Mouse (Mus musculus): ENCODE measurements at regions not wholly inside any gene's neighbourhood (a gene's known extent, or its start where the extent isn't known, plus 50 kb on each side); places are given as distances from the start of the nearest gene placed in this dataset.

GRCm38 (mm10) chr10:21520854-21521253 is 72.1 kb upstream of the 1700020N01Rik start:
- TF ChIP-seq CTCF (IDR thresholded peaks at IDR 0.05; ENCODE audit: borderline replicate concordance, extremely low read depth, insufficient read depth, insufficient read length) (no peak), POLR2A (IDR thresholded peaks at IDR 0.05; ENCODE audit: borderline replicate concordance, extremely low read depth, insufficient read depth, insufficient read length, poor library complexity, severe bottlenecking) (no peak)
- DNase-seq (ENCODE audit: low read depth) = no peak

DNA sequence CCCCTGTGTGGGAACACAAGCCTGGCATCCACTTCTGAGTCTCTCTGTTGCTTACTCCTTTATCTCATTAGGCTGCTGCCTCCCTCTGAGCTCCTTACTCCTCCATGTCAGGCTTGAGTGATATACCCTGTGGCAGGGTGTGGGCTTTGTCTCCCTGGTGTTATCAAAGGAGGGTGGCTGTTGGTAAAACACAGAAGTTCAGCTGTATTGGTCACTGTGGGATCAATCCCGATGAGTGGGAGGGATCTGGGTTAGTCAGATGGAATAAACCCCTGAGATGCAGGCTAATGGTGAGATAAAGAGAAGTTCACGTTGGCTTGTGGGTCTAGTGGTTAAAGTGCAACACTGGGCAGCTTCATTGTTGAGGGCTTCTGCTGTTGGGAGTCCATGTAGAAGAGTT is 67.4 kb upstream of the 1700020N01Rik start:
- no peak for TF ChIP-seq POLR2A (IDR thresholded peaks at IDR 0.05; ENCODE audit: borderline replicate concordance, extremely low read depth, insufficient read depth, insufficient read length, poor library complexity, severe bottlenecking)
- TF ChIP-seq CTCF (IDR thresholded peaks at IDR 0.05; ENCODE audit: borderline replicate concordance, extremely low read depth, insufficient read depth, insufficient read length) = no peak
- DNase-seq (ENCODE audit: low read depth) = no peak

DNA sequence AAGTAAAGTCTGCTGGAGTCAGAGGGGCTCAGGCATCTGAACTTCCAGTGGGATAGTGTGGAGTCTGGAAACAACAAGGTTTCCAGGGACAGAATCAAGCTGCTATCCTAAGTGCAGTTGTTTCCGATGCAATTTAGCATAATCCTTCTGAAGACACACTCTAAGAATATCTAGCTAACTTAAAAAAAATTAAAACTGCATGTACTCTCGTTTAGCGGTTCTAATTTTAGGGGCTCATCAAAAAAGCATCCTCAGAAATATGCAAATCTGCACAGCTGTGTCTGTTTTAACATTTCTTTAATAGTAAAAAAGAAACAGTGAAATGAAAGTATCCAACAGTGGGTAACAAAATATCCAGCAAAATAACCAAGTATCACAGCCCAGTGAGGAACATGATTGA is 64.5 kb upstream of the 1700020N01Rik start:
- no peak for DNase-seq (ENCODE audit: low read depth)
- TF ChIP-seq POLR2A (IDR thresholded peaks at IDR 0.05; ENCODE audit: borderline replicate concordance, extremely low read depth, insufficient read depth, insufficient read length, poor library complexity, severe bottlenecking) = no peak
- TF ChIP-seq CTCF (IDR thresholded peaks at IDR 0.05; ENCODE audit: borderline replicate concordance, extremely low read depth, insufficient read depth, insufficient read length) = no peak

- TF ChIP-seq CTCF (IDR thresholded peaks at IDR 0.05; ENCODE audit: borderline replicate concordance, extremely low read depth, insufficient read depth, insufficient read length) (peak; percentile 35; the same call in 1 of the 2 replicates), POLR2A (IDR thresholded peaks at IDR 0.05; ENCODE audit: borderline replicate concordance, extremely low read depth, insufficient read depth, insufficient read length, poor library complexity, severe bottlenecking) (no peak)
- no peak for DNase-seq (ENCODE audit: low read depth)
These were observed 63.7 kb upstream of the 1700020N01Rik start for GRCm38 (mm10) chr10:21529098-21529749.

- TF ChIP-seq CTCF (IDR thresholded peaks at IDR 0.05; ENCODE audit: borderline replicate concordance, extremely low read depth, insufficient read depth, insufficient read length) (no peak), POLR2A (IDR thresholded peaks at IDR 0.05; ENCODE audit: borderline replicate concordance, extremely low read depth, insufficient read depth, insufficient read length, poor library complexity, severe bottlenecking) (no peak)
- no peak for DNase-seq (ENCODE audit: low read depth)
These were observed 60.8 kb upstream of the 1700020N01Rik start for GRCm38 (mm10) chr10:21532142-21532541.

DNA sequence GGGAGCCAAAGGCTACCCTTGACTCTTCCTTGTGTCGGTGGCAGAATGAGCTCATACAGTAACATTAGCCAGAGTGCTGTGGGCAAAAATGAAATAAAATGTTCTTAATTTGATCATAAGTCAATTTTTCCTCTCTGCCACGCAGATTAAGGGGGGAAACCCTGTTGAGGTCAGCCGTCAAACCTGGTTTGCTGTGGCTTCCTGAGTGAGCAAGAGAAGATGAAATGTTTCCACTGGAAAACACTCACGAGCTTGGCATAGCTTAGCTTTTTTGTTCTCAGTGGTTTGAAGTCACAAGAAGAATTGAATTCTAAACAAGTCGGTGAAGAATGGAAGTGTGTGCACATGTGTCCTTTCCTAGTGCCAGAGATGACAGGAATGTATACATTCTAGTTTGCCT is 57.3 kb upstream of the 1700020N01Rik start:
- no peak for DNase-seq (ENCODE audit: low read depth)
- TF ChIP-seq CTCF (IDR thresholded peaks at IDR 0.05; ENCODE audit: borderline replicate concordance, extremely low read depth, insufficient read depth, insufficient read length) (no peak), POLR2A (IDR thresholded peaks at IDR 0.05; ENCODE audit: borderline replicate concordance, extremely low read depth, insufficient read depth, insufficient read length, poor library complexity, severe bottlenecking) (no peak)

DNA sequence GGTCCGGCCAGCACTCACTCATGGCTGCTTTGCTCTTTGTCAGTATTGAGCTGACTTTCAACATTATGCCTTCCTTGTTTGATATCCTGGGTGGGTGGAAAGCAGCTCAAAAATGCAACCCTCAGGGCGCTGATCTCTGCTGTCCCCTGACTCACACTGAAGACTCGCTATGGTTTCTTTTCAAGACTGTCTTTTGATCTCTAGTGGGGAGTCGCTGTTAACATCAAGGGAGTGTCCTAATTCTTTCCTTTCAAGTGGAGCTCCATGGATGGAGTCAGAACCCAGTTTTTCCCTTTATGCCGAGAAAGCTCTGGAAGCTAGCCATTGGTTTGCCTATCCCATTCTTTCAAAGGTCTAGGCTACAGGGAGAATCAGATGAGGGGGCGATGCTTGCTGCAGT is 54.5 kb upstream of the 1700020N01Rik start:
- DNase-seq (ENCODE audit: low read depth) = no peak
- TF ChIP-seq POLR2A (IDR thresholded peaks at IDR 0.05; ENCODE audit: borderline replicate concordance, extremely low read depth, insufficient read depth, insufficient read length, poor library complexity, severe bottlenecking) (no peak), CTCF (IDR thresholded peaks at IDR 0.05; ENCODE audit: borderline replicate concordance, extremely low read depth, insufficient read depth, insufficient read length) (no peak)
